Mouse (Mus musculus) limb, embryonic 14.5 days (tissue): ENCODE measurements around the gene Pcca. TPM values are rescaled to one million over a fixed set of nuclear protein-coding genes. Genes with fewer than 3 reads are reported as not detected.

Source experiments
- ATAC-seq: fragments of 200-750 bp; cut with Nextera tagmentation; 2 replicates; pipeline ENCODE4 v1.8.0; 2017; ENCODE audit warnings: low read depth, moderate number of reproducible peaks, moderate TSS enrichment; ENCODE audit not compliant: low FRiP score
- DNase-seq: peaks from one replicate; pipeline ENCODE4 v3.0.0-alpha.2; 2015; ENCODE audit warnings: low spot score
- H3K27ac ChIP-seq: fragments of 300-500 bp; sonication (generic); replicated peaks from 2 replicates; pipeline ENCODE4 v1.5.1; 2014; ENCODE audit warnings: low read depth, mild to moderate bottlenecking, low read length, moderate library complexity, mixed read lengths
- H3K27me3 ChIP-seq: fragments of 300-500 bp; sonication (generic); 2 replicates; pipeline ENCODE4 v1.6.1; 2014; ENCODE audit warnings: low read length, mixed read lengths; ENCODE audit not compliant: control insufficient read depth, insufficient read depth
- H3K36me3 ChIP-seq: fragments of 300-500 bp; sonication (generic); 2 replicates; pipeline ENCODE4 v1.6.1; 2014; ENCODE audit warnings: mild to moderate bottlenecking, low read length, moderate library complexity, mixed read lengths; ENCODE audit not compliant: control insufficient read depth, insufficient read depth
- H3K4me1 ChIP-seq: fragments of 300-500 bp; sonication (generic); 2 replicates; pipeline ENCODE4 v1.6.1; 2014; ENCODE audit warnings: antibody characterized with exemption, low read length, mixed read lengths; ENCODE audit not compliant: control insufficient read depth, insufficient read depth
- H3K4me2 ChIP-seq: fragments of 300-500 bp; sonication (generic); replicated peaks from 2 replicates; pipeline ENCODE4 v1.6.1; 2014; ENCODE audit warnings: low read depth, mild to moderate bottlenecking, low read length, moderate library complexity; ENCODE audit not compliant: severe bottlenecking
- H3K4me3 ChIP-seq: fragments of 300-500 bp; sonication (generic); replicated peaks from 2 replicates; pipeline ENCODE4 v1.5.1; 2014; ENCODE audit warnings: low read length
- H3K9ac ChIP-seq: fragments of 300-500 bp; sonication (generic); 2 replicates; pipeline ENCODE4 v1.6.1; 2014; ENCODE audit warnings: mild to moderate bottlenecking, low read depth, low read length, moderate library complexity; ENCODE audit not compliant: severe bottlenecking
- H3K9me3 ChIP-seq: fragments of 300-500 bp; sonication (generic); 2 replicates; pipeline ENCODE4 v1.6.1; 2016; ENCODE audit warnings: low read length; ENCODE audit not compliant: control insufficient read depth
- POLR2A ChIP-seq: fragments of 200-500 bp; IDR thresholded peaks from 2 replicates; pipeline ENCODE4 v1.8.0; 2012; ENCODE audit warnings: inconsistent platforms, mild to moderate bottlenecking, moderate library complexity, borderline replicate concordance; ENCODE audit not compliant: insufficient read depth, insufficient read length; ENCODE audit errors: extremely low read depth
- WGBS: fragments of 180-500 bp; shearing (Covaris S2); extraction: QIAGEN DNeasy Blood & Tissue Kit; methylation state at CpG from one replicate; pipeline ENCODE4 v1.1.7; 2014; 5-methylcytosine and 5-hydroxymethylcytosine counted together
- polyA plus RNA-seq, 2 experiments: library from polyadenylated mRNA; depleted of rRNA in 1 of 2; stranded (reverse) in 1 of 2; unstranded in 1 of 2; fragments of >200 nt; fragmentation: Nextera tagmentation in 1 of 2; extraction: Ambion mirVana in 1 of 2; gene quantifications; 2 replicates each; pipeline versions ENCODE4 v1.2.1 to v1.2.3; 2012 to 2014

Gene Pcca
- polyA plus RNA-seq, 2 experiments, result 15.7 to 17.3 TPM

GRCm38 (mm10) chr14:122823791-122824190, 289.7 kb downstream of the Pcca start:
- Histone ChIP-seq H3K4me3 (no peak overlapping the region), H3K4me1 (no peaks in the 10 kb centered on the region), H3K9ac (no peak overlapping the region), H3K27me3 (no peaks in the 10 kb centered on the region), H3K27ac (no peak overlapping the region), H3K36me3 (no peaks in the 10 kb centered on the region), H3K4me2 (no peak overlapping the region), H3K9me3 (no peaks in the 10 kb centered on the region)
- no peak for DNase-seq
- no peak for ATAC-seq
- WGBS, result 59% methylated on average over 2 of the region's 2 CpGs
- no peak for TF ChIP-seq POLR2A

GRCm38 (mm10) chr14:122825464-122825863, 291.3 kb downstream of the Pcca start:
- H3K36me3 ChIP-seq, result no peaks in the 10 kb centered on the region
- H3K4me1 ChIP-seq, result no peaks in the 10 kb centered on the region
- H3K27me3 ChIP-seq, result no peaks in the 10 kb centered on the region
- no peak overlapping the region for H3K4me2 ChIP-seq
- no peak overlapping the region for H3K27ac ChIP-seq
- WGBS, result 100% methylated on average over 2 of the region's 2 CpGs
- DNase-seq (no peak), ATAC-seq (no peak)
- no peak overlapping the region for H3K4me3 ChIP-seq
- no peaks in the 10 kb centered on the region for H3K9me3 ChIP-seq
- no peak for TF ChIP-seq POLR2A
- no peak overlapping the region for H3K9ac ChIP-seq

GRCm38 (mm10) chr14:122830433-122830832, 296.3 kb downstream of the Pcca start:
- Histone ChIP-seq H3K36me3 (no peaks in the 10 kb centered on the region), H3K27me3 (no peaks in the 10 kb centered on the region), H3K9ac (no peak overlapping the region), H3K27ac (no peak overlapping the region), H3K4me2 (no peak overlapping the region), H3K4me3 (no peak overlapping the region), H3K9me3 (no peaks in the 10 kb centered on the region), H3K4me1 (no peaks in the 10 kb centered on the region)
- 96% methylated on average over 1 of the region's 1 CpGs for WGBS
- no peak for TF ChIP-seq POLR2A
- ATAC-seq (no peak), DNase-seq (no peak)

GRCm38 (mm10) chr14:122833666-122834065, 299.5 kb downstream of the Pcca start:
- Histone ChIP-seq H3K4me1 (no peaks in the 10 kb centered on the region), H3K27me3 (no peaks in the 10 kb centered on the region), H3K36me3 (no peaks in the 10 kb centered on the region), H3K9me3 (no peaks in the 10 kb centered on the region), H3K9ac (no peak overlapping the region), H3K27ac (no peak overlapping the region), H3K4me2 (no peak overlapping the region), H3K4me3 (no peak overlapping the region)
- 84% methylated on average over 3 of the region's 3 CpGs for WGBS
- TF ChIP-seq POLR2A, result no peak
- ATAC-seq, result no peak
- DNase-seq, result no peak

- Histone ChIP-seq H3K27ac (no peak overlapping the region), H3K4me2 (no peak overlapping the region), H3K4me1 (no peaks in the 10 kb centered on the region), H3K9ac (no peak overlapping the region), H3K4me3 (no peak overlapping the region), H3K27me3 (no peaks in the 10 kb centered on the region), H3K9me3 (no peaks in the 10 kb centered on the region), H3K36me3 (no peaks in the 10 kb centered on the region)
- TF ChIP-seq POLR2A, result no peak
- ATAC-seq (no peak; the same call in 1 of the 2 replicates), DNase-seq (no peak)
- WGBS, result 72% methylated on average over 1 of the region's 1 CpGs
These were observed 300.6 kb downstream of the Pcca start for GRCm38 (mm10) chr14:122834753-122835152.
